Mouse (Mus musculus) C2C12 (cell line): ENCODE results near the gene Sapcd1. TPM values are rescaled to one million over a fixed set of nuclear protein-coding genes. Genes with fewer than 3 reads are reported as not detected.

ENCODE experiments used
- H3K27me3 ChIP-seq: one replicate; pipeline ENCODE4 v1.6.1; 2011; ENCODE audit not compliant: control insufficient read depth, insufficient read depth, insufficient read length
- H3K36me3 ChIP-seq: one replicate; pipeline ENCODE4 v1.6.1; 2011; ENCODE audit not compliant: control insufficient read depth, insufficient read depth
- H3K4me3 ChIP-seq: one replicate; pipeline ENCODE4 v1.5.1; 2011; ENCODE audit warnings: mild to moderate bottlenecking, control low read depth; ENCODE audit not compliant: poor library complexity, insufficient read depth, severe bottlenecking
- H3K79me2 ChIP-seq: one replicate; pipeline ENCODE4 v1.6.1; 2011; ENCODE audit not compliant: control insufficient read depth, insufficient read depth
- H3K79me3 ChIP-seq: one replicate; pipeline ENCODE4 v1.6.1; 2011; ENCODE audit warnings: low read depth, control low read depth
- H3ac ChIP-seq: one replicate; pipeline ENCODE3; 2011; ENCODE audit warnings: low read depth; ENCODE audit not compliant: control insufficient read depth, insufficient read length
- CEBPB ChIP-seq: IDR thresholded peaks from one replicate; pipeline ENCODE4 v1.6.1; 2011; ENCODE audit warnings: low read depth, mild to moderate bottlenecking, control low read depth, moderate library complexity
- CTCF ChIP-seq: IDR thresholded peaks from one replicate; pipeline ENCODE4 v1.5.1; 2011; ENCODE audit not compliant: control insufficient read depth, insufficient read depth, insufficient read length
- FOSL1 ChIP-seq: IDR thresholded peaks from one replicate; pipeline ENCODE4 v1.8.0; 2011; ENCODE audit warnings: mild to moderate bottlenecking, low read length; ENCODE audit not compliant: poor library complexity, insufficient read depth, severe bottlenecking
- MAX ChIP-seq: IDR thresholded peaks from one replicate; pipeline ENCODE4 v1.6.1; 2011; ENCODE audit warnings: mild to moderate bottlenecking, control low read depth
- MYOD1 ChIP-seq: IDR thresholded peaks from one replicate; pipeline ENCODE4 v1.6.1; 2011; ENCODE audit warnings: low read depth; ENCODE audit not compliant: control insufficient read depth, insufficient read length
- MYOG ChIP-seq: IDR thresholded peaks from one replicate; pipeline ENCODE4 v1.6.1; 2011; ENCODE audit not compliant: control insufficient read depth, insufficient read length; ENCODE audit errors: extremely low read depth
- USF1 ChIP-seq: IDR thresholded peaks from one replicate; pipeline ENCODE4 v1.6.1; 2011; ENCODE audit warnings: low read depth, mild to moderate bottlenecking, control low read depth, moderate library complexity
- polyA plus RNA-seq: library from polyadenylated mRNA; unstranded; fragments of >200 nt; fragmentation: generic; extraction: Trizol; gene quantifications from one replicate; pipeline ENCODE4 v1.2.1, GENCODE M21; 2012; ENCODE audit warnings: missing spikeins

Gene Sapcd1
- polyA plus RNA-seq, 1 experiment: 0.23 TPM

- H3K36me3 ChIP-seq: peaks cover 32% of the 10 kb centered on the region
- TF ChIP-seq CTCF: no peak
- TF ChIP-seq CEBPB: no peak
- no peak for TF ChIP-seq MYOG
- TF ChIP-seq FOSL1: no peak
- TF ChIP-seq MAX: no peak
- TF ChIP-seq MYOD1: no peak
- no peak for TF ChIP-seq USF1
- no peaks in the 10 kb centered on the region for H3K79me3 ChIP-seq
- no peaks in the 10 kb centered on the region for H3K79me2 ChIP-seq
- H3ac ChIP-seq: no peak overlapping the region
- no peaks in the 10 kb centered on the region for H3K27me3 ChIP-seq
- H3K4me3 ChIP-seq: no peak overlapping the region
Measured at GRCm38 (mm10) chr17:35017706-35018030, 10.1 kb downstream of the Sapcd1 start.

- TF ChIP-seq CTCF (no peak), MAX (no peak), MYOG (no peak), CEBPB (no peak), USF1 (no peak), FOSL1 (no peak), MYOD1 (no peak)
- Histone ChIP-seq H3K27me3 (no peaks in the 10 kb centered on the region), H3K79me3 (no peaks in the 10 kb centered on the region), H3K36me3 (peaks cover 37% of the 10 kb centered on the region), H3K4me3 (no peak overlapping the region), H3K79me2 (no peaks in the 10 kb centered on the region), H3ac (no peak overlapping the region)
Measured at GRCm38 (mm10) chr17:35016791-35017705, 10.8 kb downstream of the Sapcd1 start.

- Histone ChIP-seq H3K79me3 (no peaks in the 10 kb centered on the region), H3K4me3 (no peak within 1 kb of the TSS), H3ac (peak within 1 kb of the TSS; percentile 11), H3K27me3 (no peaks in the 10 kb centered on the region), H3K36me3 (peaks cover 43% of the 10 kb centered on the region), H3K79me2 (no peaks in the 10 kb centered on the region)
- no peak for TF ChIP-seq MYOG
- TF ChIP-seq CTCF: no peak
Measured at GRCm38 (mm10) chr17:35016376-35016775, 11.4 kb downstream of the Sapcd1 start, which contains the start of gene Vwa7. TSS of gene Vwa7 (plus strand) at chr17:35016579.

GRCm38 (mm10) chr17:35015296-35015695, 12.5 kb downstream of the Sapcd1 start:
- Histone ChIP-seq H3K27me3 (no peaks in the 10 kb centered on the region), H3K4me3 (no peak overlapping the region), H3K79me2 (no peaks in the 10 kb centered on the region), H3K79me3 (no peaks in the 10 kb centered on the region), H3K36me3 (peaks cover 54% of the 10 kb centered on the region), H3ac (peak overlapping the region; percentile 11)
- TF ChIP-seq USF1: no peak
- no peak for TF ChIP-seq MYOG
- TF ChIP-seq CEBPB: no peak
- TF ChIP-seq MAX: no peak
- no peak for TF ChIP-seq CTCF
- TF ChIP-seq FOSL1: no peak
- no peak for TF ChIP-seq MYOD1

- peaks cover 75% of the 10 kb centered on the region for H3K36me3 ChIP-seq
Measured at GRCm38 (mm10) chr17:35013221-35013620, 14.6 kb downstream of the Sapcd1 start.

GRCm38 (mm10) chr17:35012430-35012829, 15.4 kb downstream of the Sapcd1 start:
- H3ac ChIP-seq: no peak overlapping the region
- TF ChIP-seq USF1: no peak
- no peak for TF ChIP-seq MAX
- TF ChIP-seq MYOG: no peak
- TF ChIP-seq FOSL1: no peak
- H3K27me3 ChIP-seq: no peaks in the 10 kb centered on the region
- H3K36me3 ChIP-seq: peaks cover 83% of the 10 kb centered on the region
- peaks cover 26% of the 10 kb centered on the region for H3K79me2 ChIP-seq
- no peak overlapping the region for H3K4me3 ChIP-seq
- H3K79me3 ChIP-seq: peaks cover 9% of the 10 kb centered on the region

More at GRCm38 (mm10) chr17:35013221-35013620, 14.6 kb downstream of the Sapcd1 start:
- Histone ChIP-seq H3K4me3 (no peak overlapping the region), H3K27me3 (no peaks in the 10 kb centered on the region), H3ac (no peak overlapping the region), H3K79me3 (peaks cover 2% of the 10 kb centered on the region), H3K79me2 (peaks cover 18% of the 10 kb centered on the region)
- TF ChIP-seq MYOD1: no peak
- TF ChIP-seq FOSL1: no peak
- no peak for TF ChIP-seq CTCF
- no peak for TF ChIP-seq MYOG
- no peak for TF ChIP-seq MAX
- TF ChIP-seq USF1: no peak
- TF ChIP-seq CEBPB: no peak
